ENCODE assay signal across 25 mouse cellular contexts in the genomic region with DNA sequence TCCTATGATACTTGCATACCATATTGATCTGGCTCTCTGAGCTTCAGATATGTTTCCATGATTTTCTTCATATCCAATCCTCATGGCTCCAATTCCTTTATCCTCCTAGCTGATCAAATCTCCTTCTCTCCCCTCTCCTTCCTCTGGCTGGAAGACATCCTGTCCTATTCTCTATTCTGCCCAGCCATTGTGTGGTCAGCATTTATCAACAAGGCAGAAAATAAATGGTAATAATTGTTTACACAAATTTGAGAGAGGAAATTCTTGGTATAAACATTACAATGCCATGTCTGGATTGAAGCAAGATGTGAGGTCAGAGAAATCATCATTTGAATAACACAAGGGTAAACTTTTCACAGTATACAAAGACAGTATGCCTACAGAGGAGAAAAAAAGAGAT.
"Had no signal": no experiment of that assay in that cellular context is flagged by ENCODE, and none has a peak within 500 bp of the region (broad histone marks: within the 10 kb centered on the region; RNA-seq: fewer than 3 reads in every experiment).

No protein-coding gene starts in this region.

- H3K9ac ChIP-seq: forebrain, postnatal 0 days; heart, embryonic 13.5 days; heart, embryonic 15.5 days; hindbrain, embryonic 13.5 days; hindbrain, embryonic 15.5 days; kidney, embryonic 15.5 days; limb, embryonic 13.5 days had no signal

- H3K9me3 ChIP-seq: heart, embryonic 13.5 days; heart, embryonic 15.5 days; hindbrain, embryonic 13.5 days; hindbrain, embryonic 15.5 days; kidney, embryonic 15.5 days; limb, embryonic 13.5 days had no signal

- ATAC-seq: forebrain, postnatal 0 days; hindbrain, postnatal 0 days; intestine, embryonic 16.5 days had no signal

- H3K27me3 ChIP-seq: heart, embryonic 13.5 days; heart, embryonic 15.5 days; hindbrain, embryonic 13.5 days; hindbrain, embryonic 15.5 days; kidney, embryonic 15.5 days; limb, embryonic 13.5 days had no signal

- DNase-seq: forebrain, postnatal 0 days; gastrocnemius, postnatal 14 days; gastrocnemius, postnatal 36 days; heart, adult 11 months; heart, adult 2 months; heart, postnatal 14 days; heart, postnatal 36 days; kidney, adult 11 months; kidney, adult 2 months; kidney, adult 9 months; kidney, postnatal 14 days; kidney, postnatal 36 days; layer of hippocampus, adult 9-11 months; layer of hippocampus, postnatal 36 days; left cerebral cortex, postnatal 4 days had no signal

- H3K4me2 ChIP-seq: heart, embryonic 11.5 days; heart, embryonic 13.5 days; heart, embryonic 15.5 days; hindbrain, embryonic 13.5 days; hindbrain, embryonic 15.5 days; kidney, embryonic 15.5 days; limb, embryonic 13.5 days had no signal

- H3K36me3 ChIP-seq: heart, embryonic 13.5 days; heart, embryonic 15.5 days; hindbrain, embryonic 13.5 days; hindbrain, embryonic 15.5 days; kidney, embryonic 15.5 days; limb, embryonic 13.5 days had no signal

- H3K4me3 ChIP-seq: heart, adult 2 months; heart, embryonic 13.5 days; heart, embryonic 15.5 days; hindbrain, embryonic 13.5 days; hindbrain, embryonic 15.5 days; kidney, embryonic 15.5 days; limb, embryonic 13.5 days had no signal

- H3K4me1 ChIP-seq: heart, embryonic 13.5 days; heart, embryonic 15.5 days; hindbrain, embryonic 13.5 days; hindbrain, embryonic 15.5 days; kidney, embryonic 15.5 days; limb, embryonic 13.5 days had no signal

- H3K27ac ChIP-seq: heart, adult 2 months; heart, embryonic 13.5 days; heart, embryonic 15.5 days; hindbrain, embryonic 13.5 days; hindbrain, embryonic 15.5 days; hindbrain, postnatal 0 days; kidney, embryonic 15.5 days; kidney, postnatal 0 days; limb, embryonic 13.5 days had no signal
